Mouse (Mus musculus): ENCODE results near the gene Zdhhc8.

DNA sequence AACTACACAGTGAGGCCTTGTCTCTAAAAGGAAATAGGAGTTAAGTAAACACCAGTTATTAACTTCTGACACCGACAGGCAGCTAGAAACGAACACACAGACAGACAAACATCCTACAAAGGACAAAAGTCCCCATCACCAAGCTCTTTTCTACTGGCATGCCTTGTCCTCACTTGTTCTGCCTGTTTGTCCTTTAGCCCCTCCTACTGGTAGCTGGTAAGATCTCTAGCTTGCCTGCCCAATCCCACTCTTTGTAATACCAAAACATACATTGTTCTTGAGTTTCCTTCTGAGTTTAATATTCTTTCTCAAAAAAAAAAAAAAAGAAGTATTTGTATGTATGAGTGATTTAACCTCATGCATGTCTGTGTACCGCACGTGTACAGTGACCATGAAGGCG lies 33.2 kb upstream of the Zdhhc8 start:
- TF ChIP-seq CTCF (IDR thresholded peaks at IDR 0.05; ENCODE audit: control insufficient read depth, insufficient read depth, low read length) (no peak), POLR2A (IDR thresholded peaks at IDR 0.05; ENCODE audit: borderline replicate concordance, control insufficient read depth, low read depth, low read length) (no peak)
